Mouse (Mus musculus) gastrocnemius, adult 18-20 months (tissue): ENCODE results near the gene Slc22a7. TPM values are rescaled to one million over a fixed set of nuclear protein-coding genes. Genes with fewer than 3 reads are reported as not detected.

ENCODE experiments used
- DNase-seq: peaks from one replicate; pipeline ENCODE4 v3.0.0; 2021; ENCODE audit warnings: low spot score
- total RNA-seq, 2 experiments: library from RNA; stranded (reverse); gene quantifications; 2 replicates each; pipeline ENCODE4 v1.2.3; 2021

Slc22a7 gene
- total RNA-seq, 2 experiments from 2014 or later = 0.14 TPM; not detected in 1

DNA sequence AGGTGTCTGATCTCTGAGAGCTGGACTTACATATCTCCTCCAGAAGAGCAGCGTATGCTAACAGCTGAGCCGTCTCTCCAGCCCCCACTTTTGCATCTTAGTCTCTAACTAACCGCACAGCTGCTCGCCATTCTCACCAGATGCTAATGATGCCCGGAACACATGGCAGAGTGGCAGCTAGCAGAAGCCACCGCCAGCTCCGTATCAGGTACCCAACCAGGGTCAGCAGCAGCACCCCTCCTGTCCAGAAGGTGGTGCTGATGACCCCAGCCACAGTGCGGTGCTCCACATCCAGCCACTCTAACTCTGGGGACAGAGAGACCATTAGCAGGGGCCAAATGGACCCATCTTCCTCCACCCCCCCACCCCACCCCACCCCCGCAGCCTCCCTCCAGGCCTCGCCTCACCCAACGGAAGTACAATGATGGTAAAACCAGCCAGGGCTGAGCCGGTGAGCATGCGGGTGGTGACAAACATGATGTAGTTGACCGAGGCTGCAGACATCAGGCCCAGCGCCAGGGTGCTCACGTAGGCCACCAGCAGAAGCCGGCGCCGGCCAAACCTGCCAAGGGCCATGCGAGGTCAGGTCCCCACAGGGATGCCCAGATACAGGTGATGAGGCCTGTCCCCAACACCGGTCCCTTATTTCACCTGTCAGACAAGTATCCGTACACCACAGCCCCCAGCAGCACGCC, 1.4 kb downstream of the Slc22a7 start:
- DNase-seq = peak; percentile 28

DNA sequence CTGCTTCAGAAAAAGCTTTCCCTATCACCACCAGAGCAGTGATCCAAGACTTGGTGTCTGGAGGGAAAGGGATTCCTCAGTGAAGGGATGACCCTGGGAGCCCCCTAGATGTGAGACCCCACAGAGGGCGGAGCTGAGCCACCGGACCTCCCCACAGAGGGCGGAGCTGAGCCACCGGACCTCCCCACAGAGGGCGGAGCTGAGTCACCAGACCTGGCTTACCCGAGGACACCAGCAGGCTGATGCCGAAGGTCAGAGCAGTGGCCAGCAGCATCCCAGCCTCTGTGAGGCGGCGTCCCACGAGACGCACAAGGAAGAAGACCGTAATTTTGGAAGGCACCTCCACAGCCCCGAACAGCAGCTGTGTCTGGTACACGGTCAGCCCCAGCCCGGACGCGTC, 4.6 kb downstream of the Slc22a7 start:
- peak; percentile 26 for DNase-seq

DNA sequence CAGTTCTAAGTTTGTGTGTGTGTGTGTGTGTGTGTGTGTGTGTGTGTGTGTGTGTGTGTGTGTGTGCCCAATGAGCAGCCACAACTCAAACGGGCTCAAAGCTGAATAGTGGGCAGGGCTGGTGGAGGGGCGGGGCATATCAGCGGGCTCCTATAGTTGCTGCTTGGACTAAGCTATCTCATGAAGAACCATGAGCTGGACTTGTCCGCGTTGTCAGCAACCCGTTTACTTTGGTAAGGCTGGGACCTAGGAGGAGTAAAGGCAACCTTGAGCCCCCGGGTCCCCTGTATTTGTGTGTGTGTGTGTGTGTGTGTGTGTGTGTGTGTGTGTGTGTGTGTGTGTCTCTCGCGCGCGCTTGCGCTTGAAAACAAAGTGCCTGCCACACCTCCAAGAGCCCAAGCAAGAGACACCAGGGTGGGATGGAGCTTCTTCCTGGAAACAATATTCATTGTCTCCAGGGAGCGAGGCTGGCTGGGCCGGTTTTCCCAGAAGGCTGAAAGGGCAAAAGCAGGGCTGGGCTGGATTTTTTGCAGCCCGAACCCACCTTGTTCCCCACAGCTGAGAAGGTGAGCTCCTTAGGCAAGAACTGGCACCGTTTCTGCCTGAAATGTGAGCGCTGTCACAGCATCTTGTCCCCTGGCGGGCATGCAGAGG, 9.4 kb downstream of the Slc22a7 start, which contains the start of gene Crip3:
TSS of gene Crip3 (plus strand) at position 166 of the 654 bp plus-strand sequence.
- DNase-seq = no peak

DNA sequence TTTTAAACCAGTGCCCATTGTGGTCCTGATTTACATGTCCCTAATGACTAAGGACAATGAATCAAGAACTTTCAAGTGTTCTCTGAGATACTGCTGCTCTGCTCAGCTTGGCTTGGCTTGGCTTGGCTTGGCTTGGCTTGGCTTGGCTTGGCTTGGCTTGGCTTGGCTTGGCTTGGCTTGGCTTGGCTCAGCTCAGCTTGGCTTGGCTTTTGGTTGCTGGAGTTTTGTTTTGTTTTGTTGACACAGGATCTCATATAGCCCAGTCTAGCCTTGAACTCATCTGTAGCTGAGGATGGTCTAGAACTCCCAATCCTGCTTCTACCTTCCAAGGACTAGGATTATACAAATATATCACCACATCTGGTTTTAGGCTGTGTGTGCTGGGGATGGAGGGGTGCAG, 11.8 kb downstream of the Slc22a7 start:
- DNase-seq = no peak

DNA sequence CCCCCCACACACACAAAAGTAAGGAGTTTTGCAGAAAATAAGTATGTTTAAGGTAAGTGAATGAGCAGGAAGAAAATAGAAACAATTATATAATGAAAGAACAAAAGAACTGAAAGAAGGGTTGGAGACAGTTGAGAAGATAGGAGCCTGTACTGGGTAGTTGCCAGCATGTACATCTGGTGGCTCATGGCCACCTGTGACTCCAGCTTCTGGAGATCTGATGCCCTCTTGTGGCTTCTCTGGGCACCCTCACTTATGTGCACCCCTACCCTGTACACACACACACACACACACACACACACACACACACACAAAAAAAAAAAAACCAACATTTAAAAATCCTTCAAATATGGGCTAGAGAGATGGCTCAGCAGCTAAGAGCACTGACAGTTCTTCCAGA, 18.5 kb downstream of the Slc22a7 start:
- no peak for DNase-seq

DNA sequence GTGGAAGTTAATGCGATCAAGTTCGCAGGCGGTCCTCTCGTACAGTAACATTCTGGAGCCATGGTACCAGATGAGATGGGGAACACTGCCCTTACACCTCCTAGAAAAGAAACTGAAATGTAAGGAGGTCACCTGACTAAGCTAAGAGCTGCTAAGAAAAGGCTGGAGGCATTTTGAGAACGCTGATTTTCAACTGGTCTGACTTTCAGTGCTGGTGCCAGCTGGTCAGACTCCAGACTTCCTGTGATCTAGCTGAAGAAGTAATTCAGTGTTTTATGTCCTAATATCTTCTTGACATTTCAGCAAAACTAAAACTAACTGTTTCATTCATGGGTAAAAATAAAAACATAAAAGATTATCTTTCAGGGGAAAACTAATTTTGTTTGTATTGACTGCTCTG, 19.6 kb downstream of the Slc22a7 start:
- DNase-seq = no peak

DNA sequence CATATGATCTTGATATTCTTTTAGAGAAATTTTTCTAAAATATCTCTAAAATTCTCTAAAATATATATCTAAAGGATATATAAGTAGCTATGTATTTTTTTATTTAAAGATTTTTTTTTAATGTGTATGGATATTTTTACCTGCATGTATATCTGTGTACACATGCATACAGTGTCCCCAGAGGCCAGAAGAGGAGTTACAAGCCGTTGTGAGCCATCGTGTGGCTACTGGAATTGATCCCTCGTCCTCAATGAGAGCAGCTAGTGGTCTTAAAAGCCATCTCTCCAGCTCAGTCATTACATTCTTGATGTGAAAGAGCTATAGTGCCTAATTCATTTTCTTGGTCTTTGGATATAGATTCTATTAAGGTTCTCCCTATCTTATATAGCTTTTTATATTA, 29.8 kb downstream of the Slc22a7 start:
- DNase-seq = no peak

DNA sequence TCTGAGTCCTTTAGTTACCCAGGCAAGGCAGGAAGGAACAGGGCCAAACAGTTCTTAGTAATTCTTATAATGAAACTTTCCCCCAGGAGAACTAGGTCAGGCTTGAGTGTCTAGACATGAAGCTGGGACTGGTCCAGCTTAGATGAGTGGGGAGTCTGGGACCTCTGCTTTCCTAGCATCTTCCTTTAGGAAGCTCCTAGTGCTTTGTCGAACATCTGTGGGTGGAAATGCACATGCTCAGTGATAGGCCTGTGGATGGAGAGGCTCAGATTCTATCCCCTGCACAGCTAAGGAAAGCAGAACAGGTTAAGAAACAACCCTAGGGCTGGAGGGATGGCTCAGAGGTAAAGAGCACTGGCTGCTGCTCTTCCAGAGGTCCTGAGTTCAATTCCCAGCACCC, 43.6 kb downstream of the Slc22a7 start:
- DNase-seq = no peak

DNA sequence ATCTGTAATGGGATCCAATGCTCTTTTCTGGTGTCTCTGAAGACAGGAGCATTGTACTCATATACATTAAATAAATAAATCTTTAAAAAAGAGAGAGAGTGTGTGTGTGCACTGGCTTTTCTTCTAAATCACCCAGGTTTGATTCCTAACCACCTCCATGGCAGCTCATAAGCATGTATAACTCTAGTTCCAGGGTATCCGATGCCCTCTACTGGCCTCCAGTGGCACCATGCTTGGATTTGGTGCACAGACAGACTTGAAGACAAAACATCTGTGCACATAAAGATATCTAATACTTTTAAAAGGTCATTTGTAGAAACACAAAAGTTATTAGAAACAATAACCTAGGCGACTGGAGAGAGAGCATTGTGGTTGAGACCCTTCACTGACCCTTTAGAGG, 45.2 kb downstream of the Slc22a7 start:
- DNase-seq = peak; percentile 27

DNA sequence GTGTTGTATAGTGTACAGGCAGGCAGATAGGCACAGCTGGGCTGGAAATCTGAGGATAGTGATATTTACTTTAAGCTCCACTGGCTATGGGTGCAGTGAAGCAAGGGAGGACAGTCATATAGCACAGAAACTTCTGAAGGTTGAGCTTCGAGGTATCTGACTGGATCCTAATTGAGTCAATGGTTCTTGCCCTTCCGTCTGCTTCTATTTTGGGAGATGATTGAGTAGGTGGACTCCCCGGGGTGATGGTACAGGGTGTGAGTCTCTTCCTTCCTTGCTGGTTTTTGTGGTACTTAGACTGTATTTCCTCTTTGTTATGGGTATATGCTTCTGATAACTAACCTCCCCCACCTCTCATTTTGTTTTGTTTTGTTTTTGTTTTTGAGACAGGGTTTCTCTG, 50.1 kb downstream of the Slc22a7 start:
- DNase-seq = no peak

DNA sequence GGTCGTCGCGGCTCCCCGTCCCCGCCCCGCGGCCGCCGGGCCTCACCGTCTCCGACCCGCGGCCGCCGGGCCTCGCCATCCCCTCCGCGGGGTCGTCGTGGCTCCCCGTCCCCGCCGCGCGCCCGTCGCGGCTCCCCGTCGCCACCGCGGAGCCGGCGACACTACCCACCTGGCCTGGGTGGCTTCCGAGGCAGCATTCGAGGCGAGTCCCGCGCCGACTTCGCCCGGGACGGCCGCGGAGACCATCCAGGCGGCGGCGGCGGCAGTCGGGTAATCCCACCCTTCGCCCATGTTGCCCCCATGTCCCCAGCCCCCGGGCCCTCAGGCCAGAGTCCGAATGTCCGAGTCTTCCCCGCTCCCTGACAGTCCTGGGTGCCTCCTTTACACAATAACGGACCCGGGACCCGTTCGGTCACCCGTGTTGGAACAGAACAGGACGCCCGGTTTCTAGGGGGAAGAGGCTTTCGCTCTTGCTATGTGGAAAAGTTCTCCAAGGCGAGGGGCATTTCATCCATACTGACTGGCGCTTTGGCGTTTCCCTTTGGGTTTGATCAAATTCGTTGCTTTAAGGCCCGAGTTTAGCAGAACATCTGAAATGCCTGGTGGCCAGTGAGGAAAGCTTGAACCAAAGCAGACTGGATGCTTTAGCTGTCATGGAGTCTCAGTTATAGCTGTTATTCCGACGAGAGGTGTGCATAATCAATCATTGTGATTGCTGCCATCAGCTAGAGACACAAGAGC, 54.0 kb downstream of the Slc22a7 start:
- peak; percentile 19 for DNase-seq

DNA sequence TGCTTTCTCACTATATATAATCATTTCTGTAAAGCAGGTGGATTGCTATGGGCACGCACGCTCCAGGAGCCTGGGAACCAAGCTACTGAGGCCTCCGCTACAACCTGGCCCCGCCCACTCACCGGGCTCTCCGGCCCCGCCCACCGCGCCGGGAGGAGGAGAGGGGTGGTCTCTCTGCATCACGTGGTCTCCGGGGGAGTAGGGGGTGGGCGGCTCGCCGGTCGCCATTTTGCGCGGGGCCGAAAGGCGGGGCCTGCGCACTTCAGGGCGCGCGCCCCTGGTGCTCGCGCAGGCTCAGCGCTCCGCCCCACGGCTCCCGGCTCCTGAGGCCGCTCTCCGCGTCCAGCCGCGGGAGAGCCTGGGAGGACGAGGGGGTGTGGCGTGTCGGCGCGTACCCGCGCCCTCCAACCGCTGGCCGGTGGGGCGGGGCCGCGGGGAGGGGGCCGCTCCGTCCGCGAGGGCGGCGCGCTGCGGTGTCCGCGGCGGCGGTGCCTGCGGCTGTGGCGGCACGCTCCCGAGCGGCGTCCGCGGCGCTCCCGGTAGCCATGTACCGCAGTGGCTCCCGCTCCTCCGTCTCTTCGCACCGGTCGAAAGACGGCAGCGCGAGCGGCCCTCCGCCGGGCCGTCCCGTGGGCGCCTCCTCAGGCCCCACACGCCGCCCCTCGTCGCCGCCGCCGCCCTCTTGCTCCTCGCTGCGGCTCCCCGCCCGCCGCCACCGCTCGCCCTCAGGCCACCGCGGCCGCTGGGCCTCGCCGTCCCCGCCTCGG, 54.8 kb downstream of the Slc22a7 start, which contains the start of gene Zfp318:
TSS of gene Zfp318 (plus strand) at position 438 of the 767 bp plus-strand sequence.
- peak; percentile 98 for DNase-seq

Other genes starting within 250 kb of the Slc22a7 start
- 10 to 100 TPM; 12.0 to 12.7 TPM for gene Polh, start 235.8 kb downstream of the Slc22a7 start, total RNA-seq
- gene Xpo5, start 235.7 kb downstream of the Slc22a7 start, total RNA-seq = 1 to 10 TPM; 9.0 to 9.6 TPM
- gene Polr1c, start 190.4 kb downstream of the Slc22a7 start, total RNA-seq = 10 to 100 TPM; 15.0 to 15.1 TPM
- 10 to 100 TPM; 46.7 to 60.1 TPM for gene Yipf3, start 190.4 kb downstream of the Slc22a7 start, total RNA-seq
- under 1 TPM; 0.14 to 0.21 TPM for gene Lrrc73, start 184.9 kb downstream of the Slc22a7 start, total RNA-seq
- 10 to 100 TPM; 32.1 to 48.1 TPM for gene Tjap1, start 155.4 kb downstream of the Slc22a7 start, total RNA-seq
- gene Dlk2, start 141.0 kb downstream of the Slc22a7 start, total RNA-seq = not detected
- gene Abcc10, start 110.1 kb downstream of the Slc22a7 start, total RNA-seq = 1 to 10 TPM; 1.9 to 2.9 TPM
- gene Zfp318, start 54.7 kb downstream of the Slc22a7 start, total RNA-seq = 10 to 100 TPM; 14.0 to 15.5 TPM
- gene Crip3, start 9.5 kb downstream of the Slc22a7 start, total RNA-seq = under 1 TPM; 0.28 to 0.59 TPM
- under 1 TPM; 0.05 to 0.23 TPM for gene Ttbk1, start 49.2 kb upstream of the Slc22a7 start, total RNA-seq
- gene Dnph1, start 58.3 kb upstream of the Slc22a7 start, total RNA-seq = 1 to 10 TPM; 5.0 to 6.4 TPM
- gene Cul9, start 107.9 kb upstream of the Slc22a7 start, total RNA-seq = 10 to 100 TPM; 13.6 to 14.4 TPM
- gene Srf, start 117.7 kb upstream of the Slc22a7 start, total RNA-seq = 10 to 100 TPM; 80.0 to 87.2 TPM
- gene Ptk7, start 191.0 kb upstream of the Slc22a7 start, total RNA-seq = under 1 TPM; 0.30 to 0.38 TPM
- gene Klc4, start 207.6 kb upstream of the Slc22a7 start, total RNA-seq = 10 to 100 TPM; 12.6 to 13.4 TPM
- gene Mrpl2, start 207.8 kb upstream of the Slc22a7 start, total RNA-seq = 100 to 1,000 TPM; 104 TPM
- gene Cul7, start 211.9 kb upstream of the Slc22a7 start, total RNA-seq = 1 to 10 TPM; 3.4 to 4.1 TPM
- gene Rrp36, start 235.9 kb upstream of the Slc22a7 start, total RNA-seq = 10 to 100 TPM in 1 of 2 experiments, 1 to 10 TPM in 1; 8.4 to 11.8 TPM
- 10 to 100 TPM; 41.3 to 48.6 TPM for gene Mea1, start 240.3 kb upstream of the Slc22a7 start, total RNA-seq
- 10 to 100 TPM; 64.7 to 90.2 TPM for gene Klhdc3, start 242.5 kb upstream of the Slc22a7 start, total RNA-seq